Mouse (Mus musculus) stomach, postnatal 0 days (tissue): ENCODE results near the gene Col27a1. TPM values are rescaled to one million over a fixed set of nuclear protein-coding genes. Genes with fewer than 3 reads are reported as not detected.

Experiments
- ATAC-seq: fragments of 200-750 bp; cut with Nextera tagmentation; 2 replicates; pipeline ENCODE4 v1.8.0; 2017; ENCODE audit not compliant: low FRiP score, low TSS enrichment
- DNase-seq: peaks from one replicate; pipeline ENCODE4 v3.0.0-alpha.2; 2016; ENCODE audit warnings: low spot score
- H3K27ac ChIP-seq: fragments of 300-500 bp; sonication (generic); replicated peaks from 2 replicates; pipeline ENCODE4 v1.5.1; 2014; ENCODE audit warnings: mild to moderate bottlenecking, control low read depth
- H3K27me3 ChIP-seq: fragments of 300-500 bp; sonication (generic); 2 replicates; pipeline ENCODE4 v1.6.1; 2014; ENCODE audit warnings: low read length; ENCODE audit not compliant: control insufficient read depth, insufficient read depth
- H3K36me3 ChIP-seq: fragments of 300-500 bp; sonication (generic); 2 replicates; pipeline ENCODE4 v1.6.1; 2014; ENCODE audit warnings: low read length, mixed read lengths; ENCODE audit not compliant: control insufficient read depth, insufficient read depth
- H3K4me1 ChIP-seq: fragments of 300-500 bp; sonication (generic); replicated peaks from 2 replicates; pipeline ENCODE4 v1.6.1; 2014; ENCODE audit warnings: antibody characterized with exemption; ENCODE audit not compliant: control insufficient read depth, insufficient read depth
- H3K4me2 ChIP-seq: fragments of 300-500 bp; sonication (generic); replicated peaks from 2 replicates; pipeline ENCODE4 v1.6.1; 2014; ENCODE audit warnings: low read depth, mild to moderate bottlenecking, control low read depth, moderate library complexity
- H3K4me3 ChIP-seq: fragments of 300-500 bp; sonication (generic); 2 replicates; pipeline ENCODE4 v1.5.1; 2014; ENCODE audit warnings: low read depth, low read length, control low read depth
- H3K9ac ChIP-seq: fragments of 300-500 bp; sonication (generic); 2 replicates; pipeline ENCODE4 v1.6.1; 2014; ENCODE audit warnings: mild to moderate bottlenecking, low read length, control low read depth, mixed read lengths
- H3K9me3 ChIP-seq: fragments of 300-500 bp; sonication (generic); 2 replicates; pipeline ENCODE4 v1.6.1; 2016; ENCODE audit warnings: low read length; ENCODE audit not compliant: control insufficient read depth
- CTCF ChIP-seq: IDR thresholded peaks from 2 replicates; pipeline ENCODE4 v1.5.1; 2016; ENCODE audit warnings: antibody characterized with exemption, low read depth, mild to moderate bottlenecking, moderate library complexity
- EP300 ChIP-seq: optimal IDR thresholded peaks from 2 replicates; pipeline ENCODE3; 2016; ENCODE audit warnings: antibody characterized with exemption
- WGBS: fragments of 180-500 bp; shearing (Covaris S2); extraction: QIAGEN DNeasy Blood & Tissue Kit; methylation state at CpG from one replicate; pipeline ENCODE4 v1.1.7; 2014; 5-methylcytosine and 5-hydroxymethylcytosine counted together
- polyA plus RNA-seq: library from polyadenylated mRNA; unstranded; fragments of >200 nt; fragmentation: Nextera tagmentation; extraction: Ambion mirVana; gene quantifications from 2 replicates; pipeline ENCODE4 v1.2.1, GENCODE M21; 2015

The Col27a1 gene
- polyA plus RNA-seq, 1 experiment from 2014 or later, result 5.3 TPM

DNA sequence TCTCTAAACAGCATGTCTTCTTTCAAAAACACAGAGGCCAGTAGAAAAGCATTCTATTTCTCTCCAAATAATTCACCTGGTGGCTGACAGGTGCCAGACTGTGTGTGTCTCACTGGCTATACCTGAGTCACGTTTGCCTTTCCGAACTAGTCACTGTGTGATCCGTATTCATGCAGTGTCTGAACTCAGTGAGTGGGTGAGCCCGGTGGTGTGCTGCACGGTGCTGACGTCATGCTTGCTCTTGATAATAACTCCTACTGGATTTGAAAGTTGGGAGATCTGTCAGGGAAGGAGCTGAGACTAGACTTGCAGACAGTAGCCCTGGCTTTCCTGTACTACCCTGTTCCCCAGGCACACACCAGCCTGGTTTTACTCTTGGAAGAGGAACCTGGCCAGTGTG is 5.8 kb downstream of the Col27a1 start:
- Histone ChIP-seq H3K36me3 (peaks cover 5% of the 10 kb centered on the region; the same call in 1 of the 2 replicates), H3K27ac (no peak overlapping the region), H3K9me3 (no peaks in the 10 kb centered on the region), H3K4me1 (peaks cover 5% of the 10 kb centered on the region), H3K4me2 (no peak overlapping the region), H3K4me3 (no peak overlapping the region), H3K27me3 (no peaks in the 10 kb centered on the region), H3K9ac (no peak overlapping the region)
- peak; percentile 58; the same call in 1 of the 2 replicates for ATAC-seq
- TF ChIP-seq CTCF (no peak), EP300 (no peak)
- WGBS, result 54% methylated on average over 6 of the region's 6 CpGs
- peak; percentile 46 for DNase-seq

DNA sequence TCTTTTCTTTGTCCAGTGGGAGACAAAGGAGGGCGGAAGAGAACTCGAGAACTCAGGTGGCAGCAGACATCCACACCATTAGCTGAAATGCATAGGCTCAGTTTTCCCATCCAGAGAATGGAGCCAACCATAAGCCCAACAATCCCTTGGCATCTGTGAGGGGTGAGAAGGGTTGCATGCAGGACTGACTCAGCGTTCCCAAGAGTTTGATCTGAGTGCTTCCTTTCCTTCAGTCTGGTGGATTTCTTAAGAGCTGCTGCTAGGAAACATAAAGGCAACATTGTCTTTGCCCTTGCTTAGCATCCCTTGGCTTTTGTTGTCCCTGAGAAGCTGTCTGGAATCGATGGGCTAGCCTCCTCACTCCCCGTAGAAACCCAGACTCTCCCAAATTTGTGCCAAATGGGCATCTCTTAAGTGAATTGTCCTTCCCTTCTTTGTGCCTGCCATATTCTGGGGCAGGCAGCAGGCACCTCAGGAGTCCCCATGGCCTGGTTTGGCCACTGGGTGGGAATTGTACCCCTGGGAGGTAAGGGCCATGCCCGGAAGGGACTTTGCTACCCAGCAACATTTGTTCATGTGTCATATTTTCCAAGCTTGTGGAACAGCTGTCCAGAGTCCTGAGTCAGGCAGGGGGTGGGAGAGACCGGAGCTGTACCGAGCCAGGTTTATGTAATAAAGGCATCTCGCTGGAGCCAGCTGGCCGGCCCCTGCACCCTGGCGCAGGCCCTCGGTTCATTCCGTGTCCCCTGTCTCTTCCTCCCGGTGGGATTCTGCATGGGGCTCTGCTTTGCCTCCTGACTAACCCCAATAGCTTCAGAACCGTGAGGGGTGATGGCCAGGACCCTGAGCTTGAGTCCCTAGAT is 7.5 kb downstream of the Col27a1 start:
- Histone ChIP-seq H3K9ac (no peak overlapping the region), H3K36me3 (peaks cover 7% of the 10 kb centered on the region; the same call in 1 of the 2 replicates), H3K4me2 (no peak overlapping the region), H3K27me3 (no peaks in the 10 kb centered on the region), H3K4me3 (no peak overlapping the region), H3K9me3 (no peaks in the 10 kb centered on the region), H3K4me1 (peaks cover 5% of the 10 kb centered on the region), H3K27ac (no peak overlapping the region; the same call in 1 of the 2 replicates)
- DNase-seq (no peak), ATAC-seq (no peak)
- WGBS, result 74% methylated on average over 15 of the region's 15 CpGs
- TF ChIP-seq EP300 (no peak), CTCF (no peak)

DNA sequence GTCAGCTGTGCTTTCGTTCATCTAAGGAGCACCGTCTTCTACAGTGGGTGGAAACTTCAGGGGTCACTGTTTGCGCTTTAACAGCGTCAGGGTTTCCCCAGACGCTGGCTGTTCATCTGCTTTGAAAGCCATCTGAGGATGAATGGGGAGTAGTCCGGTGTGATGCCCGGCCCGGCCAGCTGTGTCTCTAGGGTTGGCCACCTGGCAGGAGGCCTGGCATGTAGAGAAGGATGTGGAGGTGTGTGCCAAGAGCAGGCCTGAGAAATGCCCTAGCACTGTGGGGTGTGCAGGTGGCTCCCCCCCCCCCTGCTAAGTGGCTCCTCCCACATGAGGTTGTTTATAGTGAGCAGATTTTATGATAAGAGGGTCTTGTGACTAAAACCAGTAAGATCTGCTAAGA is 8.4 kb downstream of the Col27a1 start:
- no peak overlapping the region for H3K9ac ChIP-seq
- WGBS, result 68% methylated on average over 8 of the region's 8 CpGs
- no peak overlapping the region for H3K4me2 ChIP-seq
- peaks cover 6% of the 10 kb centered on the region for H3K4me1 ChIP-seq
- peaks cover 7% of the 10 kb centered on the region; the same call in 1 of the 2 replicates for H3K36me3 ChIP-seq
- TF ChIP-seq CTCF (no peak), EP300 (no peak)
- H3K27me3 ChIP-seq, result no peaks in the 10 kb centered on the region
- ATAC-seq (no peak), DNase-seq (no peak)
- H3K27ac ChIP-seq, result no peak overlapping the region
- H3K9me3 ChIP-seq, result no peaks in the 10 kb centered on the region
- no peak overlapping the region for H3K4me3 ChIP-seq

DNA sequence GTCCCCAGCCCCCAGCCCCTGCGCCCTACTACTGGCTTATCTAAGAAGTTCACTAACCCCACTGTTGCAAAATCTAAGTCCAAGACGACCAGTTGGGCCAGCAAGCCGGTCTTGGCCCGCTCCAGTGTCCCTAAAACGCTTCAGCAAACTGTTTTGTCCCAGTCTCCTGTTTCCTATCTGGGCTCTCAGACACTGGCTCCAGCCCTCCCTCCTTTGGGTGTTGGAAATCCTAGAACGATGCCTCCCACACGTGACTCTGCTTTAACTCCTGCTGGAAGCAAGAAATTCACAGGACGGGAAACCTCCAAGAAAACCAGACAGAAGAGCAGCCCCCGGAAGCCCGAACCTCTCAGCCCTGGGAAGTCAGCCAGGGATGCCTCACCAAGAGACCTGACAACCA is 11.6 kb downstream of the Col27a1 start:
- no peak for TF ChIP-seq EP300
- TF ChIP-seq CTCF, result no peak
- Histone ChIP-seq H3K4me3 (no peak overlapping the region), H3K4me1 (peaks cover 5% of the 10 kb centered on the region), H3K27ac (no peak overlapping the region), H3K9me3 (no peaks in the 10 kb centered on the region), H3K36me3 (peaks cover 7% of the 10 kb centered on the region; the same call in 1 of the 2 replicates), H3K4me2 (no peak overlapping the region), H3K9ac (no peak overlapping the region), H3K27me3 (no peaks in the 10 kb centered on the region)
- ATAC-seq (no peak), DNase-seq (no peak)
- WGBS, result 61% methylated on average over 10 of the region's 10 CpGs

DNA sequence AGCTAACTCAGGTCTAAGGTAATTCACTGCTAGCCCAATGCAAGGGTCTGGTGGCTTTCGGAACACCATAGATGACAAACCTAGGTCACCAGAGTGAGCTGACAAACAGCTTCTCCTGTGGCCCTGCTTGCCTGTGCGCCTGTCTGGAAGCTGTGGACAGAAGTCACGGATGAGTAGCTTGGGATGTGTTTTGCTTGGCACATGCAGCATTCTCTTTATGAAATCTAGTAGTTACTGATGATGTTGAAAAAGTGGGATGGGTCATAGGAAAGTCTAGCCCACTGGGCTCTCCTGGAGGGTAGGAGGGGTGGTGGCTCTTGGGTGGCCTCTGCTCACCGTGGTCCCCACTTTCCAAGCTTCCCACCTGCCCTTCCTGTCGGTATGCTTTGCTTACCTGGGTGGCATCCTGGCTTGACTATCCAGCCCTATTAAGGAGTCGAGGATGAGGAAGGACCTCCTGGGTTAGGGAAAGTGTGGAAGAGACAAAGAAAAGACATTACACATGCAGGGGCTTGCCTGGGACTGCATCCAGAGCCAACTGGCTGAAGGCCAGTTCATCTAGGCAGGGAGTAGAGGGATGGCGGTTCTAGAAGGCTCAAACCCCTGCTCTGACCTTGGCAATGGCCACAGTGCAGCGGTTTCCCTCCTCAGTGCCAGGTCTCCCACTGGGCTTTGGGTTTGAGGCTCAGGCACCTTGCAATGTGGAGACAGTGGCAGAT is 12.5 kb downstream of the Col27a1 start:
- Histone ChIP-seq H3K4me3 (no peak overlapping the region), H3K9me3 (no peaks in the 10 kb centered on the region), H3K4me1 (peaks cover 5% of the 10 kb centered on the region), H3K27me3 (no peaks in the 10 kb centered on the region), H3K4me2 (no peak overlapping the region), H3K36me3 (peaks cover 7% of the 10 kb centered on the region; the same call in 1 of the 2 replicates), H3K27ac (peak overlapping the region; percentile 70), H3K9ac (no peak overlapping the region)
- ATAC-seq (no peak; the same call in 1 of the 2 replicates), DNase-seq (no peak)
- TF ChIP-seq EP300 (no peak), CTCF (no peak)
- WGBS, result 50% methylated on average over 8 of the region's 8 CpGs

DNA sequence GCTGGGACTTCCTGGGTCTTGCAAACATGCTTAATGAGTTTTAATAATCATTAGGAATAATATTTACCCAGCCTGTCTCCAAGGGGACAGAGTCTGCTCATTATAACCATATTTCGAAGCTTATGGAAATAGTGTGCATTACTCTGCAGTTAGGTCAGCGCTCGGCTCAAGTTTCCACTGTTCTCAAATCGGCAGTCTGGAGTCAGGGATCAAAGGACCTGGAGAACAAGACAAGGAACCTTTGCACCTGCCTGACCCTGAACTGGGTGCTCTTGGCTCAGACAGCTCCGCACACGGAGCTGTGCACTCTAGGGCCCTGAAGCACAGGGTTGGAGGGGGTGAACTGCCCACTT is 13.1 kb downstream of the Col27a1 start:
- no peaks in the 10 kb centered on the region for H3K27me3 ChIP-seq
- H3K9ac ChIP-seq, result no peak overlapping the region
- H3K4me1 ChIP-seq, result peaks cover 5% of the 10 kb centered on the region
- 32% methylated on average over 6 of the region's 6 CpGs for WGBS
- TF ChIP-seq EP300, result no peak
- TF ChIP-seq CTCF, result no peak
- H3K4me2 ChIP-seq, result no peak overlapping the region
- H3K9me3 ChIP-seq, result no peaks in the 10 kb centered on the region
- DNase-seq, result no peak
- H3K36me3 ChIP-seq, result peaks cover 7% of the 10 kb centered on the region; the same call in 1 of the 2 replicates
- ATAC-seq, result peak; percentile 53
- no peak overlapping the region for H3K4me3 ChIP-seq
- H3K27ac ChIP-seq, result peak overlapping the region; percentile 70
